In genomic region chr5:52383748-52384147, GRCm38 (mm10) we compare ENCODE assay signal across 26 mouse cellular contexts. TPM values are rescaled to one million over a fixed set of nuclear protein-coding genes. Genes with fewer than 3 reads are reported as not detected.
DNase-seq lines count a peak whose midpoint lies in the region; ATAC-seq and TF ChIP-seq lines count a peak whose summit lies in the region.
"Had no signal": no experiment of that assay in that cellular context is flagged by ENCODE, and none has a peak within 500 bp of the region (broad histone marks: within the 10 kb centered on the region; RNA-seq: fewer than 3 reads in every experiment).

No protein-coding gene starts in this region.

- H3K79me2 ChIP-seq in liver, adult 2 months (ENCODE audit: control insufficient read depth, insufficient read depth, low read length) = no peaks in the 10 kb centered on the region
- no peaks in the 10 kb centered on the region for H3K79me2 ChIP-seq in CH12.LX (replicated peaks; ENCODE audit: control insufficient read depth, extremely low read depth, insufficient read depth, poor library complexity, severe bottlenecking)

- no peak for TF ChIP-seq CTCF in liver, adult 2 months (IDR thresholded peaks at IDR 0.05; ENCODE audit: low read depth, low read length)
- no peak for TF ChIP-seq CTCF in CH12.LX (conservative IDR thresholded peaks at IDR 0.05 in 1 of 2, IDR thresholded peaks at IDR 0.05 in 1 of 2; ENCODE audit: low read depth in 2 of 2, low read length in 2 of 2)

- H3K4me1 ChIP-seq in liver, adult 2 months (ENCODE audit: control insufficient read depth, insufficient read depth, low read length) = no peaks in the 10 kb centered on the region
- H3K4me1 ChIP-seq in liver, embryonic 11.5 days (replicated peaks; ENCODE audit: control insufficient read depth, insufficient read depth, low read length) = no peaks in the 10 kb centered on the region
- peaks cover 0 to 7% of the 10 kb centered on the region in 2 experiments; a peak in 2 of 4 replicates for H3K4me1 ChIP-seq in CH12.LX (ENCODE audit: control insufficient read depth in 1 of 2, insufficient read depth in 2 of 2)
- H3K4me1 ChIP-seq: embryonic facial prominence, embryonic 15.5 days; heart, embryonic 12.5 days; heart, embryonic 15.5 days had no signal

- no peak for TF ChIP-seq RAD21 in CH12.LX (IDR thresholded peaks at IDR 0.05; ENCODE audit: low read depth, low read length)

- H3K9ac ChIP-seq in liver, adult 2 months (ENCODE audit: low read depth, low read length) = no peak overlapping the region
- H3K9ac ChIP-seq in liver, embryonic 11.5 days (ENCODE audit: low read depth, low read length) = no peak overlapping the region
- no peak overlapping the region for H3K9ac ChIP-seq in CH12.LX (ENCODE audit: insufficient read depth, low read depth)
- H3K9ac ChIP-seq: embryonic facial prominence, embryonic 12.5 days; embryonic facial prominence, embryonic 15.5 days; forebrain, postnatal 0 days; heart, embryonic 12.5 days; heart, embryonic 15.5 days; hindbrain, embryonic 14.5 days had no signal

- TF ChIP-seq POLR2A in liver, adult 2 months (IDR thresholded peaks at IDR 0.05; ENCODE audit: extremely low read depth, insufficient read depth, low read length) = no peak
- TF ChIP-seq POLR2A in CH12.LX (IDR thresholded peaks at IDR 0.05; ENCODE audit: low read depth, low read length) = no peak

- dilution Hi-C loops in CH12.LX (cut with MboI; ENCODE audit: extremely low pct_ligation_motif_present, extremely low pct_unique_long_range_greater_than_20kb, low sequenced_read_pairs) = no loop called here

- 94% methylated on average over 5 of the region's 5 CpGs for WGBS in liver, adult 2 months
- 77% methylated on average over 5 of the region's 5 CpGs for WGBS in liver, embryonic 11.5 days

- no peak overlapping the region for H3K27ac ChIP-seq in liver, adult 2 months (replicated peaks; ENCODE audit: insufficient read depth, low read depth, low read length)
- H3K27ac ChIP-seq in liver, embryonic 11.5 days (ENCODE audit: low read depth, low read length) = no peak overlapping the region
- H3K27ac ChIP-seq in CH12.LX (ENCODE audit: insufficient read depth, low read depth) = no peak overlapping the region
- H3K27ac ChIP-seq: embryonic facial prominence, embryonic 12.5 days; embryonic facial prominence, embryonic 15.5 days; heart, embryonic 15.5 days; hindbrain, embryonic 14.5 days; hindbrain, postnatal 0 days had no signal

- H3K4me3 ChIP-seq in liver, adult 2 months (ENCODE audit: insufficient read depth, low read depth, low read length) = no peak overlapping the region
- no peak overlapping the region for H3K4me3 ChIP-seq in liver, embryonic 11.5 days (ENCODE audit: low read depth, low read length)
- no peak overlapping the region for H3K4me3 ChIP-seq in CH12.LX (replicated peaks in 1 of 3; ENCODE audit: low read depth in 2 of 3, low read length in 2 of 3, poor library complexity in 1 of 3)
- H3K4me3 ChIP-seq: embryonic facial prominence, embryonic 12.5 days; embryonic facial prominence, embryonic 15.5 days; heart, embryonic 12.5 days; heart, embryonic 15.5 days had no signal

- in situ Hi-C loops in CH12.LX (cut with MboI; ENCODE audit: low pct_ligation_motif_present, low pct_unique_long_range_greater_than_20kb, low sequenced_read_pairs) = no loop called here

- H3K36me3 ChIP-seq in liver, adult 2 months (ENCODE audit: control insufficient read depth, insufficient read depth, low read length) = no peaks in the 10 kb centered on the region
- no peaks in the 10 kb centered on the region for H3K36me3 ChIP-seq in liver, embryonic 11.5 days (ENCODE audit: control insufficient read depth, insufficient read depth, low read length)
- H3K36me3 ChIP-seq in CH12.LX (replicated peaks in 1 of 2; ENCODE audit: control insufficient read depth in 1 of 2, insufficient read depth in 1 of 2, low read length in 1 of 2) = no peaks in the 10 kb centered on the region
- H3K36me3 ChIP-seq: embryonic facial prominence, embryonic 12.5 days; embryonic facial prominence, embryonic 15.5 days; heart, embryonic 12.5 days; heart, embryonic 15.5 days had no signal

- no peak for ATAC-seq in liver, embryonic 11.5 days (replicated peaks; ENCODE audit: low FRiP score)
- ATAC-seq in granulocyte monocyte progenitor cell, adult 5-6 weeks (replicated peaks; ENCODE audit: poor library complexity, severe bottlenecking) = peak; percentile 64
- ATAC-seq: forebrain, embryonic 14.5 days; forebrain, postnatal 0 days; inflammation-experienced regulatory T-cells, adult 6 months; intestine, embryonic 16.5 days had no signal

- H3K27me3 ChIP-seq in liver, adult 2 months (ENCODE audit: control insufficient read depth, insufficient read depth, low read length) = no peaks in the 10 kb centered on the region
- no peaks in the 10 kb centered on the region for H3K27me3 ChIP-seq in liver, embryonic 11.5 days (replicated peaks; ENCODE audit: control insufficient read depth, insufficient read depth, low read length)
- no peaks in the 10 kb centered on the region for H3K27me3 ChIP-seq in CH12.LX (replicated peaks)
- H3K27me3 ChIP-seq: embryonic facial prominence, embryonic 12.5 days; embryonic facial prominence, embryonic 15.5 days; heart, embryonic 12.5 days; heart, embryonic 15.5 days had no signal

- H3K4me2 ChIP-seq in liver, embryonic 11.5 days = no peak overlapping the region
- H3K4me2 ChIP-seq in CH12.LX (ENCODE audit: insufficient read depth, low read depth, poor library complexity, severe bottlenecking) = no peak overlapping the region
- H3K4me2 ChIP-seq: embryonic facial prominence, embryonic 12.5 days; embryonic facial prominence, embryonic 15.5 days; heart, embryonic 12.5 days; heart, embryonic 15.5 days; hindbrain, embryonic 14.5 days had no signal

- no peak for TF ChIP-seq EP300 in CH12.LX (IDR thresholded peaks at IDR 0.05; ENCODE audit: low read length)

- DNase-seq in liver, adult 2 months (ENCODE audit: extremely low read depth, low read depth, low spot score) = peak; percentile 6
- no peak for DNase-seq in liver, embryonic 11.5 days (ENCODE audit: low spot score)
- peak; percentile 15 for DNase-seq in CH12.LX (ENCODE audit: extremely low read depth)
- no peak for DNase-seq in cerebellum, postnatal 14 days
- no peak for DNase-seq in cerebellum, postnatal 36 days
- DNase-seq: adrenal gland, adult 2 months; adrenal gland, postnatal 14 days; B cell, adult 2 months; cerebellum, adult 11 months; cerebellum, adult 2 months; cerebellum, adult 9-11 months; forebrain, postnatal 0 days; gastrocnemius, postnatal 25 days; heart, postnatal 10 days; heart, postnatal 4 days had no signal

- no peaks in the 10 kb centered on the region for H3K9me3 ChIP-seq in liver, embryonic 11.5 days (ENCODE audit: control insufficient read depth, low read length)
- no peaks in the 10 kb centered on the region for H3K9me3 ChIP-seq in CH12.LX (replicated peaks; ENCODE audit: low read length)
- H3K9me3 ChIP-seq: embryonic facial prominence, embryonic 12.5 days; embryonic facial prominence, embryonic 15.5 days; heart, embryonic 12.5 days; heart, embryonic 15.5 days had no signal

TF ChIP-seq in CH12.LX, 34 proteins besides CTCF, POLR2A, EP300 and RAD21:
- peak; percentile 60 for TF ChIP-seq ZNF384 (IDR thresholded peaks at IDR 0.05; ENCODE audit: low read depth, low read length)
- no peak for TF ChIP-seq MYC (IDR thresholded peaks at IDR 0.05; ENCODE audit: low read depth, low read length)

RNA-seq across cellular contexts. Expression of gene Sod3, which starts 20.2 kb away (rescaled TPM):
- total RNA-seq in liver, adult 2 months (2014; rRNA removed) = 7.1 and 12.7 TPM in 2 replicates
- polyA plus RNA-seq in liver, adult 2 months (2012; rRNA removed) = 35.5 and 43.0 TPM in 2 replicates
- polyA plus RNA-seq in liver, embryonic 11.5 days (2014; fragmentation: Nextera tagmentation; extraction: Ambion mirVana) = 2.4 and 2.9 TPM in 2 replicates
- total RNA-seq in CH12.LX (2012; rRNA removed) = not detected in 2 replicates
- not detected in 2 replicates for total RNA-seq in CH12.LX (2014; rRNA removed)
- not detected in 2 replicates for polyA plus RNA-seq in CH12.LX (2012; ENCODE audit: insufficient read length, low read depth)
- total RNA-seq in granulocyte monocyte progenitor cell, adult 5-6 weeks (2014; fragmentation: Nextera tagmentation) = not detected in 2 replicates
- total RNA-seq in granulocyte monocyte progenitor cell, adult 5-6 weeks (2017) = not detected in 2 replicates
- total RNA-seq: MEL had no signal
- polyA plus RNA-seq: inflammation-experienced regulatory T-cells, adult 6 months had no signal

Comparison
In these comparisons a context has a peak if more than half of its experiments do, and no peak if none do; other contexts are left out.
1. DNase-seq: peak in liver, adult 2 months (single experiment) and CH12.LX (single experiment); none in liver, embryonic 11.5 days (single experiment), cerebellum, postnatal 14 days (0 of 2) and cerebellum, postnatal 36 days (0 of 2).